Mouse (Mus musculus) embryonic facial prominence, embryonic 11.5 days (tissue): Measurements from ENCODE around the gene Pglyrp2. TPM values are rescaled to one million over a fixed set of nuclear protein-coding genes. Genes with fewer than 3 reads are reported as not detected.

ENCODE experiments used
- ATAC-seq: fragments of 200-750 bp; cut with Nextera tagmentation; replicated peaks from 2 replicates; pipeline ENCODE4 v1.8.0; 2017; ENCODE audit warnings: low read depth; ENCODE audit not compliant: insufficient number of reproducible peaks, low FRiP score, low TSS enrichment
- DNase-seq: peaks from one replicate; pipeline ENCODE4 v3.0.0-alpha.2; 2015; ENCODE audit warnings: low spot score
- H3K27ac ChIP-seq: fragments of 300-500 bp; sonication (generic); replicated peaks from 2 replicates; pipeline ENCODE4 v1.5.1; 2014; ENCODE audit warnings: mild to moderate bottlenecking, low read depth, low read length, control low read depth
- H3K27me3 ChIP-seq: fragments of 300-500 bp; sonication (generic); 2 replicates; pipeline ENCODE4 v1.6.1; 2014; ENCODE audit warnings: mild to moderate bottlenecking, low read length, moderate library complexity, mixed read lengths; ENCODE audit not compliant: control insufficient read depth, insufficient read depth
- H3K36me3 ChIP-seq: fragments of 300-500 bp; sonication (generic); replicated peaks from 2 replicates; pipeline ENCODE4 v1.6.1; 2014; ENCODE audit warnings: low read depth, mild to moderate bottlenecking, low read length, moderate library complexity, mixed read lengths; ENCODE audit not compliant: control insufficient read depth, insufficient read depth
- H3K4me1 ChIP-seq: fragments of 300-500 bp; sonication (generic); 2 replicates; pipeline ENCODE4 v1.6.1; 2014; ENCODE audit warnings: low read length, mixed read lengths; ENCODE audit not compliant: control insufficient read depth, insufficient read depth
- H3K4me2 ChIP-seq: fragments of 300-500 bp; sonication (generic); 2 replicates; pipeline ENCODE4 v1.6.1; 2014; ENCODE audit warnings: low read depth, mild to moderate bottlenecking, control low read depth, low read length, moderate library complexity
- H3K4me3 ChIP-seq: fragments of 300-500 bp; sonication (generic); 2 replicates; pipeline ENCODE4 v1.5.1; 2014; ENCODE audit warnings: low read depth, low read length, control low read depth
- H3K9ac ChIP-seq: fragments of 300-500 bp; sonication (generic); replicated peaks from 2 replicates; pipeline ENCODE4 v1.6.1; 2014; ENCODE audit warnings: mild to moderate bottlenecking, control low read depth, low read length
- H3K9me3 ChIP-seq: fragments of 300-500 bp; sonication (generic); replicated peaks from 2 replicates; pipeline ENCODE4 v1.6.1; 2016; ENCODE audit warnings: mild to moderate bottlenecking, low read length, inconsistent platforms, mixed read lengths; ENCODE audit not compliant: control insufficient read depth
- WGBS: fragments of 180-500 bp; shearing (Covaris S2); extraction: QIAGEN DNeasy Blood & Tissue Kit; methylation state at CpG from one replicate; pipeline ENCODE4 v1.1.7; 2014; 5-methylcytosine and 5-hydroxymethylcytosine counted together
- polyA plus RNA-seq: library from polyadenylated mRNA; unstranded; fragments of >200 nt; fragmentation: Nextera tagmentation; extraction: Ambion mirVana; gene quantifications from 2 replicates; pipeline ENCODE4 v1.2.1, GENCODE M21; 2014

Pglyrp2 gene
- polyA plus RNA-seq, 1 experiment from 2014 or later: not detected

- Histone ChIP-seq H3K4me1 (no peaks in the 10 kb centered on the region), H3K9me3 (no peaks in the 10 kb centered on the region), H3K4me3 (no peak overlapping the region), H3K27ac (no peak overlapping the region), H3K36me3 (no peaks in the 10 kb centered on the region), H3K4me2 (no peak overlapping the region), H3K9ac (no peak overlapping the region), H3K27me3 (no peaks in the 10 kb centered on the region)
- WGBS: 81% methylated on average over 2 of the region's 2 CpGs
- ATAC-seq: no peak
- no peak for DNase-seq
Measured at GRCm38 (mm10) chr17:32378786-32379185, 45.2 kb downstream of the Pglyrp2 start.

- no peak for DNase-seq
- no peaks in the 10 kb centered on the region for H3K9me3 ChIP-seq
- H3K4me2 ChIP-seq: no peak overlapping the region
- H3K4me3 ChIP-seq: no peak overlapping the region
- H3K27me3 ChIP-seq: no peaks in the 10 kb centered on the region
- 90% methylated on average over 9 of the region's 9 CpGs for WGBS
- H3K9ac ChIP-seq: no peak overlapping the region
- H3K4me1 ChIP-seq: no peaks in the 10 kb centered on the region
- H3K27ac ChIP-seq: no peak overlapping the region
- no peaks in the 10 kb centered on the region for H3K36me3 ChIP-seq
- no peak for ATAC-seq
Measured at GRCm38 (mm10) chr17:32377137-32377536, 46.8 kb downstream of the Pglyrp2 start.

DNA sequence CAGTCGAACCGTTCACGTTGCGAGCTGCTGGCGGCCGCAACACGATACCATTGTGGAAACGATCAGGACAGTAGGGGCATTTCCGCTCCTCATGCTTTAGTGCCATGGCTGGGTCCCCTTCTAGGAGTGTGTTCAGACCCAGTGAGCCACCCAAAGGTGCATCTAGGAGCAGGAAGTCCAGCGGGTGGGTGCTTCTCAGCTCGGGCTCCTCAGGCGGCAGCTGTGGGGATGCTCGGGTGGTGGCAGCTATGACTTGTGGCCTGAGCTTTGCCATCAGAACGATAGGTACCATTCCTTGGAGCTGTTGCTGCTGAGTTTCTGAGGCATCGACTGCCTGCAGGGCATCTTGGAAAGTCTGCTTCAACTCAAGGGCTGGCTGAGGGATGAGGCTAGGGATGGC, 47.5 kb downstream of the Pglyrp2 start:
- no peak for ATAC-seq
- no peak overlapping the region for H3K27ac ChIP-seq
- no peak overlapping the region for H3K9ac ChIP-seq
- no peaks in the 10 kb centered on the region for H3K36me3 ChIP-seq
- no peak overlapping the region for H3K4me3 ChIP-seq
- no peaks in the 10 kb centered on the region for H3K4me1 ChIP-seq
- no peaks in the 10 kb centered on the region for H3K9me3 ChIP-seq
- WGBS: 85% methylated on average over 15 of the region's 15 CpGs
- no peaks in the 10 kb centered on the region for H3K27me3 ChIP-seq
- DNase-seq: no peak
- no peak overlapping the region for H3K4me2 ChIP-seq

GRCm38 (mm10) chr17:32368991-32369578, 54.9 kb downstream of the Pglyrp2 start:
- H3K4me2 ChIP-seq: peak overlapping the region; percentile 41
- H3K9me3 ChIP-seq: no peaks in the 10 kb centered on the region
- DNase-seq (peak; percentile 52), ATAC-seq (peak; percentile 70; the same call in 1 of the 2 replicates)
- no peaks in the 10 kb centered on the region for H3K27me3 ChIP-seq
- no peaks in the 10 kb centered on the region for H3K4me1 ChIP-seq
- no peaks in the 10 kb centered on the region for H3K36me3 ChIP-seq
- H3K4me3 ChIP-seq: peak overlapping the region; percentile 30
- H3K9ac ChIP-seq: peak overlapping the region; percentile 51
- WGBS: 11% methylated on average over 12 of the region's 17 CpGs
- H3K27ac ChIP-seq: no peak overlapping the region

- ATAC-seq (no peak), DNase-seq (no peak)
- no peak overlapping the region for H3K9ac ChIP-seq
- no peak overlapping the region for H3K4me3 ChIP-seq
- no peaks in the 10 kb centered on the region for H3K9me3 ChIP-seq
- H3K4me2 ChIP-seq: no peak overlapping the region
- no peaks in the 10 kb centered on the region for H3K27me3 ChIP-seq
- 0 out of 2 replicates have a peak, but pooled peaks cover 2% of the 10 kb centered on the region for H3K4me1 ChIP-seq
- H3K27ac ChIP-seq: no peak overlapping the region
- WGBS: 82% methylated on average over 11 of the region's 11 CpGs
- H3K36me3 ChIP-seq: no peaks in the 10 kb centered on the region
Measured at GRCm38 (mm10) chr17:32367706-32368105, 56.3 kb downstream of the Pglyrp2 start.

DNA sequence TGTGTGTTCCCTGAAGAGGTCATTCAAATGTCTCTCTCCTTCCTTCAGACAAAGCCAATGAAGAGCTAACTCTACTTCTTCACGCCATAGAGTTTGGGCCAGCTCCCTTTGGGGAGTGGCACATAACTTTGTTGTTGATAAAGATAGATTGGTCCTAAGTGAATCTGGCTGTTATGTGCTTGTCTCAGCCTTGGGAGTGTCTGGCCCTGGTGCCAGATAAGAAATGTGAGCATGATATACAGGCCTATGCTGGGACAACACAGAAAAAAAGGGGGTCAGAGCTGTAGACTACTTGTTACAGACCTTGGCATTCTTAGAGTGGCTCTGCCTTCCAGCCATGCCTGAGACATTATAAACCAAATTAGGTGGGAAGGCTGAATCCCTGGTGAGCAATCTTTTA, 58.7 kb downstream of the Pglyrp2 start:
- no peaks in the 10 kb centered on the region for H3K27me3 ChIP-seq
- H3K4me2 ChIP-seq: no peak overlapping the region; the same call in 1 of the 2 replicates
- 97% methylated on average over 1 of the region's 1 CpGs for WGBS
- no peaks in the 10 kb centered on the region for H3K9me3 ChIP-seq
- H3K4me1 ChIP-seq: 0 out of 2 replicates have a peak, but pooled peaks cover 4% of the 10 kb centered on the region
- ATAC-seq: no peak
- H3K4me3 ChIP-seq: no peak overlapping the region
- H3K27ac ChIP-seq: no peak overlapping the region
- no peak overlapping the region for H3K9ac ChIP-seq
- peaks cover 7% of the 10 kb centered on the region for H3K36me3 ChIP-seq
- no peak for DNase-seq

DNA sequence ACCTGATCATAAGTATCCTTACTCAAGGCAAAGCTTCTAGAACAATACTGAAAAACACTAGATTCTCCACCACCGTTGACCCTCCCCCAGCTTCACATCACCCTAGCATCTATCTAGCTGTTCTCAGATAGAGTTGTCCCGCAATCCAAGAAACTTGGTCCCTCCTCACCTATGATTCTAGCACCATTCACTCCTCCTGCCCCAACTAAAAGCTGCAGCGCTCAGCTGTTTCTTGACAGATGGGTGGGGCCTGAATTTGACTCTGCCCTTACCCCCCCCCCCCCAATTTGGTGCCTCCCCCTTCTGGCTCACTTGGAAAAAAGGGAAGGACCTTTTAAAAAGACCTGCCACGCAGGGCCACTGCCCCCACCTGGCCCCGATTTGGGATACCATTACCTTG, 59.1 kb downstream of the Pglyrp2 start:
- ATAC-seq (peak; percentile 5), DNase-seq (no peak)
- Histone ChIP-seq H3K9ac (peak overlapping the region; percentile 97), H3K27me3 (no peaks in the 10 kb centered on the region), H3K4me2 (peak overlapping the region; percentile 36), H3K4me3 (peak overlapping the region; percentile 95), H3K4me1 (0 out of 2 replicates have a peak, but pooled peaks cover 4% of the 10 kb centered on the region), H3K9me3 (no peaks in the 10 kb centered on the region), H3K27ac (0 out of 2 replicates have a peak overlapping the region, but pooled peaks have one; percentile 67), H3K36me3 (peaks cover 9% of the 10 kb centered on the region)
- WGBS: 52% methylated on average over 5 of the region's 5 CpGs

GRCm38 (mm10) chr17:32364331-32364730, 59.6 kb downstream of the Pglyrp2 start:
- Histone ChIP-seq H3K4me2 (peak overlapping the region; percentile 72), H3K36me3 (peaks cover 14% of the 10 kb centered on the region), H3K9me3 (no peaks in the 10 kb centered on the region), H3K9ac (peak overlapping the region; percentile 97), H3K27ac (peak overlapping the region; percentile 67), H3K27me3 (no peaks in the 10 kb centered on the region), H3K4me1 (0 out of 2 replicates have a peak, but pooled peaks cover 4% of the 10 kb centered on the region), H3K4me3 (peak overlapping the region; percentile 95)
- under 1% methylated on average over 36 of the region's 47 CpGs for WGBS
- DNase-seq (peak; percentile 97), ATAC-seq (peak; percentile 83)
